Mouse (Mus musculus): ENCODE measurements around the gene Klk7. TPM values are rescaled to one million over a fixed set of nuclear protein-coding genes. Genes with fewer than 3 reads are reported as not detected.

Gene Klk7
- polyA plus RNA-seq (2012; rRNA removed; ENCODE audit: low replicate concordance), result 0.09 TPM in 1 of 2 replicates, not detected in the other

GRCm38 (mm10) chr7:43810994-43811393 is at the start of gene Klk7:
Gene Klk7 (plus strand): TSS chr7:43811294.

GRCm38 (mm10) chr7:43768597-43768996 is 42.5 kb upstream of the Klk7 start, which contains the start of gene Klk12:
Gene Klk12 (plus strand): TSS chr7:43768897.

GRCm38 (mm10) chr7:43774364-43774763 is 36.7 kb upstream of the Klk7 start, which contains the start of gene Klk11:
Gene Klk11 (plus strand): TSS chr7:43774604.

GRCm38 (mm10) chr7:43780746-43781145 is 30.3 kb upstream of the Klk7 start, which contains the start of gene Klk10:
Gene Klk10 (plus strand): TSS chr7:43781035.

GRCm38 (mm10) chr7:43791591-43791990 is 19.5 kb upstream of the Klk7 start, which contains the start of gene Klk9:
Gene Klk9 (plus strand): TSS chr7:43791891.

GRCm38 (mm10) chr7:43797333-43797769 is 13.7 kb upstream of the Klk7 start, which contains the start of gene Klk8:
Gene Klk8 (plus strand): TSS chr7:43797577.

GRCm38 (mm10) chr7:43824199-43824598 is 13.1 kb downstream of the Klk7 start, which contains the start of gene Klk6:
Gene Klk6 (plus strand): TSS chr7:43824499.

GRCm38 (mm10) chr7:43841701-43842100 is 30.6 kb downstream of the Klk7 start, which contains the start of gene Klk5:
Gene Klk5 (plus strand): TSS chr7:43841971.

Other genes with a start within 250 kb of the Klk7 start
- 1.6 and 2.8 TPM in 2 replicates for gene Zfp658, start 249.0 kb upstream of the Klk7 start, polyA plus RNA-seq (2012; rRNA removed; ENCODE audit: low replicate concordance)
- 2.0 and 4.1 TPM in 2 replicates for gene Zfp719, start 231.7 kb upstream of the Klk7 start, polyA plus RNA-seq (2012; rRNA removed; ENCODE audit: low replicate concordance)
- gene Zfp819, start 204.1 kb upstream of the Klk7 start, polyA plus RNA-seq (2012; rRNA removed; ENCODE audit: low replicate concordance), result 0.24 TPM in 1 of 2 replicates, not detected in the other
- gene Ceacam18, start 176.6 kb upstream of the Klk7 start, polyA plus RNA-seq (2012; rRNA removed; ENCODE audit: low replicate concordance), result not detected in 2 replicates
- 3.0 and 8.5 TPM in 2 replicates for gene Siglece, start 151.1 kb upstream of the Klk7 start, polyA plus RNA-seq (2012; rRNA removed; ENCODE audit: low replicate concordance)
- gene Ctu1, start 139.3 kb upstream of the Klk7 start, polyA plus RNA-seq (2012; rRNA removed; ENCODE audit: low replicate concordance), result 7.1 and 16.3 TPM in 2 replicates
- gene Klk14, start 120.9 kb upstream of the Klk7 start, polyA plus RNA-seq (2012; rRNA removed; ENCODE audit: low replicate concordance), result 0.11 and 0.13 TPM in 2 replicates
- gene Klk13, start 98.7 kb upstream of the Klk7 start, polyA plus RNA-seq (2012; rRNA removed; ENCODE audit: low replicate concordance), result 0.12 and 0.14 TPM in 2 replicates
- not detected in 2 replicates for gene Klk12, start 42.4 kb upstream of the Klk7 start, polyA plus RNA-seq (2012; rRNA removed; ENCODE audit: low replicate concordance)
- gene Klk11, start 36.7 kb upstream of the Klk7 start, polyA plus RNA-seq (2012; rRNA removed; ENCODE audit: low replicate concordance), result 1.2 TPM in 1 of 2 replicates, not detected in the other
- gene Klk10, start 30.3 kb upstream of the Klk7 start, polyA plus RNA-seq (2012; rRNA removed; ENCODE audit: low replicate concordance), result 1.3 and 6.0 TPM in 2 replicates
- not detected in 2 replicates for gene Klk9, start 19.4 kb upstream of the Klk7 start, polyA plus RNA-seq (2012; rRNA removed; ENCODE audit: low replicate concordance)
- 4.9 and 6.5 TPM in 2 replicates for gene Klk8, start 13.7 kb upstream of the Klk7 start, polyA plus RNA-seq (2012; rRNA removed; ENCODE audit: low replicate concordance)
- not detected in 2 replicates for gene Klk6, start 13.2 kb downstream of the Klk7 start, polyA plus RNA-seq (2012; rRNA removed; ENCODE audit: low replicate concordance)
- 0.09 TPM in 1 of 2 replicates, not detected in the other for gene Klk5, start 30.7 kb downstream of the Klk7 start, polyA plus RNA-seq (2012; rRNA removed; ENCODE audit: low replicate concordance)
- 0.09 TPM in 1 of 2 replicates, not detected in the other for gene Klk4, start 69.9 kb downstream of the Klk7 start, polyA plus RNA-seq (2012; rRNA removed; ENCODE audit: low replicate concordance)
- not detected in 2 replicates for gene Klk15, start 122.4 kb downstream of the Klk7 start, polyA plus RNA-seq (2012; rRNA removed; ENCODE audit: low replicate concordance)
- gene Klk1b8, start 139.4 kb downstream of the Klk7 start, polyA plus RNA-seq (2012; rRNA removed; ENCODE audit: low replicate concordance), result not detected in 2 replicates
- gene Klk1b1, start 155.5 kb downstream of the Klk7 start, polyA plus RNA-seq (2012; rRNA removed; ENCODE audit: low replicate concordance), result not detected in 2 replicates
- not detected in 2 replicates for gene Klk1b9, start 164.8 kb downstream of the Klk7 start, polyA plus RNA-seq (2012; rRNA removed; ENCODE audit: low replicate concordance)
- gene Klk1b11, start 184.6 kb downstream of the Klk7 start, polyA plus RNA-seq (2012; rRNA removed; ENCODE audit: low replicate concordance), result not detected in 2 replicates
- gene Klk1b26, start 200.9 kb downstream of the Klk7 start, polyA plus RNA-seq (2012; rRNA removed; ENCODE audit: low replicate concordance), result not detected in 2 replicates
- gene Klk1b27, start 241.0 kb downstream of the Klk7 start, polyA plus RNA-seq (2012; rRNA removed; ENCODE audit: low replicate concordance), result 0.19 and 0.28 TPM in 2 replicates

Measured in subcutaneous adipose tissue, adult 2 months (tissue).